Mouse (Mus musculus): ENCODE results near the gene Tomm5. TPM values are rescaled to one million over a fixed set of nuclear protein-coding genes. Genes with fewer than 3 reads are reported as not detected.

Tomm5 gene
- 313 and 347 TPM in 2 replicates for polyA plus RNA-seq (2015; fragmentation: Nextera tagmentation; extraction: Ambion mirVana)

GRCm38 (mm10) chr4:45107601-45108277, at the start of gene Tomm5:
Tomm5 (minus strand) TSS chr4:45108114.
- Histone ChIP-seq H3K4me3 (replicated peaks; ENCODE audit: low read depth, low read length) (peak within 1 kb of the TSS; percentile 90), H3K36me3 (ENCODE audit: insufficient read depth, low read length) (peaks cover 18% of the 10 kb centered on the region; the same call in 1 of the 2 replicates), H3K9ac (ENCODE audit: low read depth, low read length) (peak within 1 kb of the TSS; percentile 92), H3K27me3 (ENCODE audit: insufficient read depth, low read length) (no peaks in the 10 kb centered on the region), H3K9me3 (replicated peaks; ENCODE audit: low read length) (no peaks in the 10 kb centered on the region), H3K27ac (peak within 1 kb of the TSS; percentile 81), H3K4me1 (replicated peaks; ENCODE audit: insufficient read depth, low read length) (peaks cover 10% of the 10 kb centered on the region), H3K4me2 (ENCODE audit: low read length) (peak within 1 kb of the TSS; percentile 81)
- peak; percentile 99 for DNase-seq (ENCODE audit: low spot score)
- ATAC-seq (replicated peaks; ENCODE audit: low FRiP score, low read depth) = peak; percentile 94
- 0% methylated on average over 39 of the region's 39 CpGs for WGBS
- TF ChIP-seq CTCF (IDR thresholded peaks at IDR 0.05; ENCODE audit: low read depth) = peak; percentile 88

GRCm38 (mm10) chr4:45156433-45156832, 48.5 kb upstream of the Tomm5 start:
- Histone ChIP-seq H3K4me1 (replicated peaks; ENCODE audit: insufficient read depth, low read length) (no peaks in the 10 kb centered on the region), H3K4me2 (ENCODE audit: low read length) (no peak overlapping the region), H3K9ac (ENCODE audit: low read depth, low read length) (no peak overlapping the region), H3K27ac (no peak overlapping the region), H3K9me3 (replicated peaks; ENCODE audit: low read length) (no peaks in the 10 kb centered on the region), H3K27me3 (ENCODE audit: insufficient read depth, low read length) (no peaks in the 10 kb centered on the region), H3K36me3 (ENCODE audit: insufficient read depth, low read length) (no peaks in the 10 kb centered on the region), H3K4me3 (replicated peaks; ENCODE audit: low read depth, low read length) (no peak overlapping the region)
- TF ChIP-seq CTCF (IDR thresholded peaks at IDR 0.05; ENCODE audit: low read depth) = no peak
- ATAC-seq (replicated peaks; ENCODE audit: low FRiP score, low read depth) (no peak), DNase-seq (ENCODE audit: low spot score) (no peak)
- 71% methylated on average over 3 of the region's 3 CpGs for WGBS

- no peak for TF ChIP-seq CTCF (IDR thresholded peaks at IDR 0.05; ENCODE audit: low read depth)
- no peak overlapping the region for H3K9ac ChIP-seq (ENCODE audit: low read depth, low read length)
- no peaks in the 10 kb centered on the region for H3K36me3 ChIP-seq (ENCODE audit: insufficient read depth, low read length)
- H3K4me3 ChIP-seq (replicated peaks; ENCODE audit: low read depth, low read length) = no peak overlapping the region
- no peaks in the 10 kb centered on the region for H3K9me3 ChIP-seq (replicated peaks; ENCODE audit: low read length)
- H3K4me2 ChIP-seq (ENCODE audit: low read length) = no peak overlapping the region
- no peak overlapping the region for H3K27ac ChIP-seq
- no peaks in the 10 kb centered on the region for H3K4me1 ChIP-seq (replicated peaks; ENCODE audit: insufficient read depth, low read length)
- H3K27me3 ChIP-seq (ENCODE audit: insufficient read depth, low read length) = no peaks in the 10 kb centered on the region
- ATAC-seq (replicated peaks; ENCODE audit: low FRiP score, low read depth) (no peak), DNase-seq (ENCODE audit: low spot score) (no peak)
- 65% methylated on average over 8 of the region's 8 CpGs for WGBS
These were observed 35.1 kb upstream of the Tomm5 start for GRCm38 (mm10) chr4:45143005-45143404.

GRCm38 (mm10) chr4:45142411-45142810, 34.5 kb upstream of the Tomm5 start:
- ATAC-seq (replicated peaks; ENCODE audit: low FRiP score, low read depth) (no peak), DNase-seq (ENCODE audit: low spot score) (no peak)
- H3K27ac ChIP-seq = no peak overlapping the region
- no peaks in the 10 kb centered on the region for H3K9me3 ChIP-seq (replicated peaks; ENCODE audit: low read length)
- H3K36me3 ChIP-seq (ENCODE audit: insufficient read depth, low read length) = no peaks in the 10 kb centered on the region
- TF ChIP-seq CTCF (IDR thresholded peaks at IDR 0.05; ENCODE audit: low read depth) = no peak
- H3K9ac ChIP-seq (ENCODE audit: low read depth, low read length) = no peak overlapping the region
- no peak overlapping the region for H3K4me3 ChIP-seq (replicated peaks; ENCODE audit: low read depth, low read length)
- WGBS = 22% methylated on average over 11 of the region's 11 CpGs
- no peak overlapping the region for H3K4me2 ChIP-seq (ENCODE audit: low read length)
- no peaks in the 10 kb centered on the region for H3K4me1 ChIP-seq (replicated peaks; ENCODE audit: insufficient read depth, low read length)
- no peaks in the 10 kb centered on the region for H3K27me3 ChIP-seq (ENCODE audit: insufficient read depth, low read length)

- Histone ChIP-seq H3K27ac (no peak overlapping the region), H3K9ac (ENCODE audit: low read depth, low read length) (no peak overlapping the region), H3K27me3 (ENCODE audit: insufficient read depth, low read length) (no peaks in the 10 kb centered on the region), H3K4me1 (replicated peaks; ENCODE audit: insufficient read depth, low read length) (no peaks in the 10 kb centered on the region), H3K4me3 (replicated peaks; ENCODE audit: low read depth, low read length) (no peak overlapping the region), H3K36me3 (ENCODE audit: insufficient read depth, low read length) (no peaks in the 10 kb centered on the region), H3K9me3 (replicated peaks; ENCODE audit: low read length) (no peaks in the 10 kb centered on the region), H3K4me2 (ENCODE audit: low read length) (no peak overlapping the region)
- DNase-seq (ENCODE audit: low spot score) (no peak), ATAC-seq (replicated peaks; ENCODE audit: low FRiP score, low read depth) (no peak)
- no peak for TF ChIP-seq CTCF (IDR thresholded peaks at IDR 0.05; ENCODE audit: low read depth)
- 65% methylated on average over 5 of the region's 5 CpGs for WGBS
These were observed 33.9 kb upstream of the Tomm5 start for GRCm38 (mm10) chr4:45141835-45142234.

- Histone ChIP-seq H3K4me2 (ENCODE audit: low read length) (no peak overlapping the region), H3K36me3 (ENCODE audit: insufficient read depth, low read length) (no peaks in the 10 kb centered on the region), H3K4me3 (replicated peaks; ENCODE audit: low read depth, low read length) (no peak overlapping the region), H3K9me3 (replicated peaks; ENCODE audit: low read length) (no peaks in the 10 kb centered on the region), H3K27me3 (ENCODE audit: insufficient read depth, low read length) (no peaks in the 10 kb centered on the region), H3K4me1 (replicated peaks; ENCODE audit: insufficient read depth, low read length) (no peaks in the 10 kb centered on the region), H3K9ac (ENCODE audit: low read depth, low read length) (no peak overlapping the region), H3K27ac (no peak overlapping the region)
- 34% methylated on average over 4 of the region's 4 CpGs for WGBS
- ATAC-seq (replicated peaks; ENCODE audit: low FRiP score, low read depth) = no peak
- DNase-seq (ENCODE audit: low spot score) = no peak
- no peak for TF ChIP-seq CTCF (IDR thresholded peaks at IDR 0.05; ENCODE audit: low read depth)
These were observed 29.7 kb upstream of the Tomm5 start for GRCm38 (mm10) chr4:45137636-45138035.
